Mouse (Mus musculus): ENCODE measurements around the gene Tmem260. TPM values are rescaled to one million over a fixed set of nuclear protein-coding genes. Genes with fewer than 3 reads are reported as not detected.

Tmem260 gene
- total RNA-seq (2014; fragmentation: Nextera tagmentation), result 18.7 and 24.2 TPM in 2 replicates
- total RNA-seq (2017), result 14.0 and 16.0 TPM in 2 replicates
- 3.7 and 4.8 TPM in 2 replicates for polyA plus RNA-seq (2012)

DNA sequence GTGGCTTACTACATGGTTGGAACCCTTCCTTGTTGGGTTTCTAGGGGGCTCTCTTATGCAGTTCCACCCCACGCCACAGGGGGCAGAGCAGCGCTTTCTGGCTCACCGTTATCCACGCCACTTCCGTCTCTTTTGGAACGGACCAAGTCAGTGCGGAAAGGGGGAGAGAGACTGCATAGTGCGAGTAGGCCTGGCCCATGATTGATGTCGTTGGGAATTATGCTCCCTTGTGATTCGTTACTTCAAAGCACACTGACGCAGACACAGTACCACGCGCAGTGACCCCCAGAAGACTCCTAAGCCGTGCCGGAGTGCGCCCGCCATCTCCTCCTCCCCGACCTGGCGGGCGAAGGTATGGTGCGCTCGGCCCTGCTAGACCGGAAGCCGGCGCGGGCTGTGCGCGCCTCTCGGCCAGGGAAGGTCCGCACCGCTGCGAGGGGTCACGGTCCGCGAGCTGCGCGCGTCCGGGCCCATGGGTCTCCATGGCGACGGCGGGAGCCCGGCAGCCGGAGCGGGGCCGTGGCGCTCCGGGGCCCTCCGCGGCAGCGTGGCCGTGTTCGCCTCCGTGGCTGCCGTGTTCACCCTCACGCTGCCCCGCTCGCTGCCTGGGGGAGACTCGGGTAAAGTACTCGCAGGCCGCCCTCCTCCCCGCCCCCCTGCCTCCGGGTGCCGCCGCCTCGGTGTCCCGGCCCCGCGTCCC, at the start of gene Tmem260:
Gene Tmem260, plus strand, starts transcription at position 141 of the 700 bp plus-strand sequence.
- Histone ChIP-seq H3K36me3 (replicated peaks) (no peaks in the 10 kb centered on the region), H3K27me3 (ENCODE audit: insufficient read depth, low read length) (peaks cover 8% of the 10 kb centered on the region), H3K4me3 (ENCODE audit: low read depth, low read length) (peak within 1 kb of the TSS; percentile 99), H3K9me3 (replicated peaks) (no peaks in the 10 kb centered on the region), H3K4me1 (ENCODE audit: insufficient read depth, low read depth, low read length) (peaks cover 12% of the 10 kb centered on the region)
- TF ChIP-seq GATA1 (IDR thresholded peaks at IDR 0.05; ENCODE audit: borderline replicate concordance, low read length) (no peak), CTCF (IDR thresholded peaks at IDR 0.05; ENCODE audit: low read depth, low read length) (peak; percentile 73)
- ATAC-seq (ENCODE audit: extremely low read depth, insufficient number of reproducible peaks, low FRiP score, poor library complexity, severe bottlenecking) (peak; percentile 81), DNase-seq (ENCODE audit: low spot score) (peak; percentile 90)

DNA sequence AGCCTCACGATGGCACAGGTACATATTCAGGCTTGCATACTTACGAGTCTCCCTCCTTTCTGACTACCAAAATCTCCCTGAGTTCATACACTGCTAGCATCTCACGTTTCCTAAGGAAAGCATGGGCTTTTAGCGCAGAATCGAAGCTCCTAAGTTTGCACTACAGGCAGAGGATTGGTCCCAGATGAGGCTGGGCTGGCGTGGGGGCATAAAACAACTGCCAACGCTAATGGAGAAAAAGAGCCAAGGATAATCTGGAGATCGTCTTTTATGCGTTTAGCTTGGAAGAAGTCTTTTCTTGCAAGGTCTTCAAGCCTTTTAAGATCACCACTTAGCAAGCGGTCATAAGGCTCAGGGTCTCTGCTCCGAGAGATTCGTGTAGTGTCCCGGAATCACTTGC, 39.8 kb upstream of the Tmem260 start:
- H3K4me1 ChIP-seq (ENCODE audit: insufficient read depth, low read depth, low read length), result no peaks in the 10 kb centered on the region
- DNase-seq (ENCODE audit: low spot score) (no peak), ATAC-seq (ENCODE audit: extremely low read depth, insufficient number of reproducible peaks, low FRiP score, poor library complexity, severe bottlenecking) (no peak)
- no peaks in the 10 kb centered on the region for H3K9me3 ChIP-seq (replicated peaks)
- H3K27me3 ChIP-seq (ENCODE audit: insufficient read depth, low read length), result no peaks in the 10 kb centered on the region
- no peak for TF ChIP-seq CTCF (IDR thresholded peaks at IDR 0.05; ENCODE audit: low read depth, low read length)
- TF ChIP-seq GATA1 (IDR thresholded peaks at IDR 0.05; ENCODE audit: borderline replicate concordance, low read length), result no peak
- TF ChIP-seq POLR2AphosphoS5 (IDR thresholded peaks at IDR 0.05; ENCODE audit: insufficient replicate concordance, low read depth, low read length), result no peak
- no peak overlapping the region for H3K4me3 ChIP-seq (ENCODE audit: low read depth, low read length)
- H3K36me3 ChIP-seq (replicated peaks), result no peaks in the 10 kb centered on the region

DNA sequence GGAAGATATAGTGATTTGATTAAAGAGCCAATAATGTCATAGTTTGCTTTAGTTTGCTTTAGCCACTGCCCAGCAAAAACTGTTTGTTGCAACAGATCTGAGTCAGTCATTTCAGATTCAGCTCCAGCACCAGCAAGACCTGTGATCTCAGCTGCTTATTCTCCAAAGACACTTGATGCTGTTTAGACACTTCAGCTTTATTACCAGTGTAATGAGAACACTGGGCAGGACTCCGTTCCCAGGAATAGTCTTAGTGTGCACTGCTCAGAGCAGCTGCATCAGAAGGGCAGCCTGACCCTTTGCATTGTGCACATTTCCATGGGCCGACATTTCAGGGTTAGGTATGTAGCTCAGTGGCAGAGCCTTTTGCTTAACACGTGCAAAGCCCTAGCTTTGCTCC, 28.9 kb upstream of the Tmem260 start:
- no peak for DNase-seq (ENCODE audit: low spot score)
- Histone ChIP-seq H3K4me3 (ENCODE audit: low read depth, low read length) (no peak overlapping the region), H3K36me3 (replicated peaks) (no peaks in the 10 kb centered on the region), H3K27me3 (ENCODE audit: insufficient read depth, low read length) (peaks cover 4% of the 10 kb centered on the region; the same call in 1 of the 2 replicates), H3K4me1 (ENCODE audit: insufficient read depth, low read depth, low read length) (no peaks in the 10 kb centered on the region), H3K9me3 (replicated peaks) (no peaks in the 10 kb centered on the region)
- TF ChIP-seq TAL1 (conservative IDR thresholded peaks at IDR 0.05; ENCODE audit: low read depth, low read length), result no peak
- TF ChIP-seq GATA2 (IDR thresholded peaks at IDR 0.05; ENCODE audit: borderline replicate concordance, low read depth, low read length), result no peak
- ATAC-seq (ENCODE audit: extremely low read depth, insufficient number of reproducible peaks, low FRiP score, poor library complexity, severe bottlenecking), result no peak

DNA sequence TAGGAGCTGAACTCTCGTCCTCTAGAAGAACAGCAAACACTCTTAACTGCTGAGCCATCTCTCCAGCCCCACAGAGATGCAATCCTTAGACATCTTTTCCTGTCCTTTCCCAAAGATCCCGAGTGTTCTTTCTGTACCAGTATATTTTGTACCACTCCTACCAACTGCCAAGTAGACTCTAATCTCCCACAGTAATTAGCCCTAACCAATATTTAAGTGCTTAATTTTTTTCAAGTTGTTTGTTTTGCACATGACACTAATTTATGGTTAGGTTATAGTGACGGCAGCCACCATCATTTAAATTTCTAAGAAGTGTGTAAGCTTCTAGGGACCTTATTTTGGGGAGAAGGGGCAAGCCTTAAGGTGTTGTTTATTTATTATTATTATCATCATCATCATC, 27.7 kb upstream of the Tmem260 start:
- Histone ChIP-seq H3K36me3 (replicated peaks) (no peaks in the 10 kb centered on the region), H3K9me3 (replicated peaks) (no peaks in the 10 kb centered on the region), H3K4me1 (ENCODE audit: insufficient read depth, low read depth, low read length) (no peaks in the 10 kb centered on the region), H3K27me3 (ENCODE audit: insufficient read depth, low read length) (peaks cover 6% of the 10 kb centered on the region; the same call in 1 of the 2 replicates), H3K4me3 (ENCODE audit: low read depth, low read length) (no peak overlapping the region)
- no peak for TF ChIP-seq CTCF (IDR thresholded peaks at IDR 0.05; ENCODE audit: low read depth, low read length)
- no peak for TF ChIP-seq POLR2AphosphoS5 (IDR thresholded peaks at IDR 0.05; ENCODE audit: insufficient replicate concordance, low read depth, low read length)
- TF ChIP-seq GATA1 (IDR thresholded peaks at IDR 0.05; ENCODE audit: borderline replicate concordance, low read length), result no peak
- no peak for TF ChIP-seq GATA2 (IDR thresholded peaks at IDR 0.05; ENCODE audit: borderline replicate concordance, low read depth, low read length)
- TF ChIP-seq TAL1 (conservative IDR thresholded peaks at IDR 0.05; ENCODE audit: low read depth, low read length), result no peak
- ATAC-seq (ENCODE audit: extremely low read depth, insufficient number of reproducible peaks, low FRiP score, poor library complexity, severe bottlenecking) (no peak), DNase-seq (ENCODE audit: low spot score) (no peak)

DNA sequence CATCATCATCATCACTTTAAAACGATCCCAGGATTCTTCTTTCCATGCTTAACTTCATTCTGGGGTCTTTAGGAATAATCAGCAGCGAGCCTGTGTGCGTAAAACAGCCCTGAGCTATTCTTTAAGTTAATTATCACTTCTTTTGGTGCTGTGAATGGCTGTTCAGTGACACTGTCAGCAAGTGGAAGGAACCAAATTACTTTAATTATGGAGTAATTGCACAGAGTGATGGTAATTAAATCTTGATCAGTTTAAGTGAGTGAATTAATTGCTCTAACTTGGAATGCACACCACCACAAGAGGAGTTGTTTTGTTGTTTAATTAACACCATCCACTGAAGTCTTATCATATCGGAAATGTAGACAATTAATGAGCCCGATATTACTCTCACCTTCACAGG, 27.3 kb upstream of the Tmem260 start:
- ATAC-seq (ENCODE audit: extremely low read depth, insufficient number of reproducible peaks, low FRiP score, poor library complexity, severe bottlenecking) (no peak), DNase-seq (ENCODE audit: low spot score) (no peak)
- Histone ChIP-seq H3K27me3 (ENCODE audit: insufficient read depth, low read length) (peaks cover 9% of the 10 kb centered on the region), H3K4me1 (ENCODE audit: insufficient read depth, low read depth, low read length) (no peaks in the 10 kb centered on the region), H3K36me3 (replicated peaks) (no peaks in the 10 kb centered on the region), H3K4me3 (ENCODE audit: low read depth, low read length) (no peak overlapping the region), H3K9me3 (replicated peaks) (no peaks in the 10 kb centered on the region)
- no peak for TF ChIP-seq TAL1 (conservative IDR thresholded peaks at IDR 0.05; ENCODE audit: low read depth, low read length)
- no peak for TF ChIP-seq GATA1 (IDR thresholded peaks at IDR 0.05; ENCODE audit: borderline replicate concordance, low read length)
- TF ChIP-seq POLR2AphosphoS5 (IDR thresholded peaks at IDR 0.05; ENCODE audit: insufficient replicate concordance, low read depth, low read length), result no peak
- TF ChIP-seq GATA2 (IDR thresholded peaks at IDR 0.05; ENCODE audit: borderline replicate concordance, low read depth, low read length), result no peak
- no peak for TF ChIP-seq CTCF (IDR thresholded peaks at IDR 0.05; ENCODE audit: low read depth, low read length)

DNA sequence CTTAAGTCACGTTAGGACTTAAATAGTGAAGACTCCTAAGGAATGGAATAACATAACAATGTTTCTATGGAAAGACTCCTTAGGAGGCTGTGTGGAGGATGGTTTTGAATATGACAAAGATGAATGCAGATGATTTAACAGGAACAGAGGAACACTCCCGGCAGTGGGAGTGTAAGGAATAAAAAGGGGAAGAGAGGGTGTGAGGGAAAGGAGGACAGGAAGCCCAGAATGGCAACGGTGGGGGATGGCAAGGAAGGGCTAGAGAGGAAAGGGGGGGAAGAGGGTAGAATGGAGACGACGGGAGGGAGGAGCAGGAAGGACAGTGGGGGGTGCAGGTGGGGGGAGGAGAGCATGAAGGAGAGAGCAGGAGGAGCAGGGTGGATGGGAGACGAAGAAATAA, 24.4 kb upstream of the Tmem260 start:
- no peaks in the 10 kb centered on the region for H3K9me3 ChIP-seq (replicated peaks)
- ATAC-seq (ENCODE audit: extremely low read depth, insufficient number of reproducible peaks, low FRiP score, poor library complexity, severe bottlenecking), result no peak
- H3K4me1 ChIP-seq (ENCODE audit: insufficient read depth, low read depth, low read length), result no peaks in the 10 kb centered on the region
- no peak overlapping the region for H3K4me3 ChIP-seq (ENCODE audit: low read depth, low read length)
- no peak for DNase-seq (ENCODE audit: low spot score)
- H3K27me3 ChIP-seq (ENCODE audit: insufficient read depth, low read length), result peaks cover 22% of the 10 kb centered on the region
- no peaks in the 10 kb centered on the region for H3K36me3 ChIP-seq (replicated peaks)
- TF ChIP-seq CTCF (IDR thresholded peaks at IDR 0.05; ENCODE audit: low read depth, low read length), result no peak
- TF ChIP-seq TAL1 (conservative IDR thresholded peaks at IDR 0.05; ENCODE audit: low read depth, low read length), result no peak
- no peak for TF ChIP-seq GATA2 (IDR thresholded peaks at IDR 0.05; ENCODE audit: borderline replicate concordance, low read depth, low read length)
- TF ChIP-seq POLR2AphosphoS5 (IDR thresholded peaks at IDR 0.05; ENCODE audit: insufficient replicate concordance, low read depth, low read length), result no peak
- TF ChIP-seq GATA1 (IDR thresholded peaks at IDR 0.05; ENCODE audit: borderline replicate concordance, low read length), result no peak

All from G1E (cell line).